Mouse (Mus musculus) heart, adult 9 months (tissue): Measurements from ENCODE around the gene Rnf20.
"Not testable (repeated sequence)": the region's sequence is repeated elsewhere in the genome, so short reads cannot be mapped to it uniquely, and the experiment has no call there.

Experiments
- DNase-seq, 2 experiments: peaks; one replicate each; pipeline ENCODE4 v3.0.0; 2022; ENCODE audit warnings: low spot score in 2 of 2

The Rnf20 gene

GRCm38 (mm10) chr4:49631319-49632138, at the start of gene Rnf20:
Gene Rnf20, plus strand, starts transcription at chr4:49632006.
- peak; percentile 95 to 96 for DNase-seq

GRCm38 (mm10) chr4:49583965-49584831, 47.6 kb upstream of the Rnf20 start:
- peak in 1 of 2 experiments; percentile 22 for DNase-seq

- peak; percentile 64 to 67 for DNase-seq
These were observed 46.2 kb upstream of the Rnf20 start for GRCm38 (mm10) chr4:49585524-49586101.

- DNase-seq = peak; percentile 31 to 32
These were observed 45.0 kb upstream of the Rnf20 start for GRCm38 (mm10) chr4:49586811-49587210.

- DNase-seq = no peak
These were observed 41.7 kb upstream of the Rnf20 start for GRCm38 (mm10) chr4:49590152-49590551.

GRCm38 (mm10) chr4:49596846-49597182, 35.0 kb upstream of the Rnf20 start:
- no peak for DNase-seq

- DNase-seq = peak; percentile 77 to 82
These were observed 34.4 kb upstream of the Rnf20 start, which contains the start of gene Tmem246 for GRCm38 (mm10) chr4:49597183-49598100. Gene Tmem246, minus strand, starts transcription at chr4:49597876.

GRCm38 (mm10) chr4:49603161-49603560, 28.6 kb upstream of the Rnf20 start:
- no peak for DNase-seq

GRCm38 (mm10) chr4:49604016-49604546, 27.7 kb upstream of the Rnf20 start:
- DNase-seq = no peak

- no peak for DNase-seq
These were observed 27.2 kb upstream of the Rnf20 start for GRCm38 (mm10) chr4:49604616-49605015.

GRCm38 (mm10) chr4:49605459-49605858, 26.3 kb upstream of the Rnf20 start:
- no peak for DNase-seq

GRCm38 (mm10) chr4:49616924-49617323, 14.9 kb upstream of the Rnf20 start:
- DNase-seq = no peak

GRCm38 (mm10) chr4:49619861-49620260, 11.9 kb upstream of the Rnf20 start:
- DNase-seq = not testable (repeated sequence)

GRCm38 (mm10) chr4:49622272-49622671, 9.5 kb upstream of the Rnf20 start:
- DNase-seq = no peak

GRCm38 (mm10) chr4:49623916-49624315, 7.9 kb upstream of the Rnf20 start:
- DNase-seq = no peak

- not testable (repeated sequence) for DNase-seq
These were observed 6.8 kb upstream of the Rnf20 start for GRCm38 (mm10) chr4:49624969-49625368.

- peak; percentile 26 to 68 for DNase-seq
These were observed 4.8 kb upstream of the Rnf20 start for GRCm38 (mm10) chr4:49626973-49627372.

- no peak for DNase-seq
These were observed 2.9 kb upstream of the Rnf20 start for GRCm38 (mm10) chr4:49628941-49629340.

GRCm38 (mm10) chr4:49632139-49632481, 304 bp downstream of the Rnf20 start:
- DNase-seq = no peak

- DNase-seq = no peak
These were observed 6.0 kb downstream of the Rnf20 start for GRCm38 (mm10) chr4:49637821-49638220.

GRCm38 (mm10) chr4:49639913-49640312, 8.1 kb downstream of the Rnf20 start:
- DNase-seq = no peak
